Mouse (Mus musculus): ENCODE data around the gene Pdyn.

- TF ChIP-seq GATA1 (IDR thresholded peaks at IDR 0.05; ENCODE audit: borderline replicate concordance, low read length) (no peak), FLI1 (IDR thresholded peaks at IDR 0.05; ENCODE audit: low read length) (no peak)
Measured at GRCm38 (mm10) chr2:129680236-129680635, 19.4 kb downstream of the Pdyn start.
